Mouse (Mus musculus) lung, postnatal 25 days (tissue): ENCODE results near the gene Muc15.

Source experiments
- DNase-seq: peaks from one replicate; pipeline ENCODE4 v3.0.0; 2022; ENCODE audit warnings: low spot score

Muc15 gene

GRCm38 (mm10) chr2:110721290-110721753 is at the start of gene Muc15:
Gene Muc15 (plus strand): TSS chr2:110721340.
- DNase-seq, result no peak

GRCm38 (mm10) chr2:110709436-110709835 is 11.7 kb upstream of the Muc15 start:
- no peak for DNase-seq

DNA sequence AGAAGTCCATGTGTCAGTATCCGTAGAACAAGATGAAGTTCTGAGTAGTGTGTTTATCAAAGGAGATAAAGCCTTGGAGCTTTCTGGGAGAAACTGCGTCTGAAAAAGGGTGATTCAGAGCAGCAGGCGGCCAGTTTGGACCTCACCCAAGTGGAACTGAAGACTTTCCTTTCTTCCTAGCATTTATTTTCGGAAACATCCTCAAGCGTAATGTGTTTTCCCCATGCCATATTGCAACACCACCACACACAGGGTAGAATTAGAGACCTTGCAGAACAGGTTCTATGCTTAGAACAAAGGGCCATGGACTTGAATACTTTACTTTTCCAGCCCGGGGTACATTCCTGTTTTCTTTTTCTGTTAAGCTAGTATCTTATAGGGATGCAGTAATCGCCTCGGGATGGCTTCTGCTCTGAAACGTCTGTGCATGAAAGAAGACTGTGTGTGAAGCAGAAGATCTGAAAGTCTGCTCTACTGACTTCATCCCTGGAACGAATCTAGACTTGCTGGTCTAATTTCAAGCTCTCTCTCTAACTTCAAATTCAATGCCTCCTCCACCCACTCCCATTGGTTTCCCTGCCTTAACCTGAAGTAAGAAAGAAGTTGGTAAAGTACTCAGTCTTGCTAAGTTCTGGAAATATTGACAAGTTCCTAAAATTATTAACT is 11.0 kb upstream of the Muc15 start:
- peak; percentile 1 for DNase-seq

DNA sequence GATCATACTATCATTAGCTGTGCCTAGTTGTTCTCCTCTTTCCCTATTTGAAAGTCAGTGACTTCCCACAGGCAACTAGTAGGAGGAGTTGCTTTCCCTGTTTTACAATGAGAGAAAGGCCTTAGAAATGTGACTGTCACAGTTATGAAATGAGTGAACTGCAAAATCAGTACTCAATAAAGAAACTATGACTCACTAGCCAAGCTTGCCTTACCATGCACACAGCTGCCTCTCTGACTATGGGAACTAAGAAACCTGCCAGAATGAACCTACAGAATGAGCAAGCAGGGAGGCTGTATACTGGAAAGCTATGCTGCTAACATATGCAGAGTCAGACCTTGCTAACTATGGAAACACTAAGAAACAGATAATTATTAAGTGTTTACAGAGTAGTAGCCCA is 2.1 kb upstream of the Muc15 start:
- DNase-seq, result no peak

DNA sequence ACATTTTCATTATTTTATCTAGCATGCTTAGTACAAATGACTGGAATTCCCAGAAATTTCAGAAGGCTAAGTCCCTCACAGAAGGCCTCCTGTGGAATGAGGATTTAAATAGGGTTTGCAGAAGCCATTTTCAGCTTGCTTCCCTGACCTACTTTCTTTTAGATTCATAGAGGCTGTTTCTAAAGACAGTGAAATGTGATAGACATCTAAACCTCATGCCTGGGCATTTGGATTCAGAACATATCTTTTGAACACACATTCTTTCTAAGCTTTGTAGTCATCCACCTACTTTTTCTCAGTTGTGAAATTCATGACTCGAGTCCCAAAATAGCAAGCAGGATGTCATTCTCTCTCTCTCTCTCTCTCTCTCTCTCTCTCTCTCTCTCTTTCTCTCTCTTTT is 1.1 kb downstream of the Muc15 start:
- DNase-seq, result no peak

DNA sequence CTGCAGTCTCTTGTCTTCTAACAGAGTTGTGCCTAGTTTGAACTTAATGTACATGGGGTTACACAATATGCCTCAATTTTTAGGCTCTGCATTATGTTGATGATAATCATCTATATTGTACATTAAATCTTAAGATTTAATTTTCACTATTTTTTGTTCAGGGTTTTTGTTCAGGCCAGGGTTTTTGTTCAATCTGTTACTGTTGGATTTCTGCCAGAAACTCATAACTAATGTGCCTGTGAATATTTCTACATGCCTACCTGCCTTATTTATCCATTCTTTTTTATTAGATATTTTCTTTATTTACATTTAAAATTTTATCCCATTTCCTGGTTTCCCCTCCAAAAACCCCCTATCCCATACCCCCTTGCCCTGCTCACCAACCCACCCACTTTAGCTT is 5.0 kb downstream of the Muc15 start:
- DNase-seq, result no peak

- no peak for DNase-seq
Observed at GRCm38 (mm10) chr2:110737236-110737635, 16.1 kb downstream of the Muc15 start.

GRCm38 (mm10) chr2:110737981-110738380 is 16.8 kb downstream of the Muc15 start:
- no peak for DNase-seq

- no peak for DNase-seq
Observed at GRCm38 (mm10) chr2:110739781-110740180, 18.6 kb downstream of the Muc15 start.

DNA sequence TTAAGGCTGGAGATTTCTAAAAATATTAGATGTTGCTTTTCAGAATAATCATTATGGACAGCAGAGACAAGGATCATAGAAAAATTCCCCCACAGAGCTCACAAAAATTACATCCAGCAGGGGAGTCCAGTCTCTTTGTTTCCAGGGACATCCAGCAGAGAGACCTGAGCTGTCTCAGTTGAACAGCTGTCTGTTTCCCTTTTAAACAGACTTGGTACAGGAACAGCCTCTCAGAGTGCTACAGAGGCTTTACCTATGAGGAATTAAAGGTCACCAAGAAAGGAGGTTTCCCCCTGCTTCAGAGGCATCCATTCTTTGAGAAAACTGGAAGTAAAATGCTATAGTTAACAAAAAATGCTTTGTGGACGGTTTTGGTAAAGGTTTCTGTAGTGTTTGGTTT is 19.4 kb downstream of the Muc15 start:
- no peak for DNase-seq

DNA sequence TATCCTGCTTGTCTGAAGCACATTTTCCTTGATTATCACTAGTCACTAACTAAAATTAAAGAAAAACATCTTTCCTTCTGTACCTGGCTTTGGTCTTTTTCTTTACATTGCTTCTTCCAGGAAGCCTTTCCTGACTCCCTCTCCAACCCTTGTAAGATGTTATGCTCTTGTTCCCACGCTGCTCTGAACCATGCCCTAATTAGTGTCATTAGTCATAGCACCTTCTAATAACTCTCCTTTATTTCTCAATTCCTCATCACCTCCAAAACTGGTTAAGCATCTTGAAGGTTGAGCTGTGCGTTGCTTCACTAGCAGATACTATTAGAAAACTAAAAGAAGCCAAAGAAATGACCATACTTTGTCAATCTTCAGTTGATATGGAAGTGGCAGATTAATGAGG is 36.4 kb downstream of the Muc15 start:
- DNase-seq, result no peak

DNA sequence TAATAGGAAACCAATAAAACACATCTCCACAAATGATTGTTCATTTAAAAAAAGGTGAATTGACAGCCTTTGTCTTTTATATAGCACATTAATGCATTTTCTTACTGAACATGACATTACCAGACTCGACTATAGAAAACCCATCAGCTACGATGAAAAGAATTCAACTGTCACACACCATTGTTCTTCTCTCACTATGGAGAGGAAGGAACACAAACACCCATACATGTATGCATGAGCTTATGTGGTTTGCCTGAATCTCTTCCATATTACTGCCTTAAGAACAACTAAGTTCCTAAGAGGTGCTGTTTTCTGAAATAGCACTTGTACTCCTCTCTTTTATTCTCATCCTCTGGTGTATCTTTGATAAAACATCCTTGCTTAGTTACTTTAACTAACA is 38.3 kb downstream of the Muc15 start:
- no peak for DNase-seq

GRCm38 (mm10) chr2:110787396-110787795 is 66.3 kb downstream of the Muc15 start:
- no peak for DNase-seq
